Mouse (Mus musculus) myocyte (in vitro differentiated cells): ENCODE measurements at regions not wholly inside any gene's neighbourhood (a gene's known extent, or its start where the extent isn't known, plus 50 kb on each side); places are given as distances from the start of the nearest gene placed in this dataset.

Experiments
- H3K27me3 ChIP-seq: one replicate; pipeline ENCODE4 v1.6.1; 2011; ENCODE audit not compliant: control insufficient read depth, insufficient read depth, insufficient read length
- H3K36me3 ChIP-seq: one replicate; pipeline ENCODE4 v1.6.1; 2011; ENCODE audit not compliant: control insufficient read depth, insufficient read depth
- H3K4me2 ChIP-seq: one replicate; pipeline ENCODE4 v1.6.1; 2011; ENCODE audit warnings: low read depth, control low read depth
- H3K4me3 ChIP-seq: one replicate; pipeline ENCODE4 v1.5.1; 2011; ENCODE audit warnings: mild to moderate bottlenecking, control low read depth, moderate library complexity
- H3K79me2 ChIP-seq: one replicate; pipeline ENCODE4 v1.6.1; 2011; ENCODE audit not compliant: control insufficient read depth, insufficient read depth
- H3ac ChIP-seq: one replicate; pipeline ENCODE4 v1.6.1; 2011; ENCODE audit not compliant: control insufficient read depth, insufficient read length
- CEBPB ChIP-seq: IDR thresholded peaks from 2 replicates; pipeline ENCODE4 v1.6.1; 2011; ENCODE audit warnings: mild to moderate bottlenecking, moderate library complexity; ENCODE audit not compliant: poor library complexity, insufficient read depth, severe bottlenecking
- E2F4 ChIP-seq: IDR thresholded peaks from one replicate; pipeline ENCODE4 v1.6.1; 2011; ENCODE audit warnings: mild to moderate bottlenecking, control low read depth, moderate library complexity; ENCODE audit not compliant: insufficient read depth
- MAX ChIP-seq: IDR thresholded peaks from one replicate; pipeline ENCODE4 v1.6.1; 2011; ENCODE audit warnings: low read depth, mild to moderate bottlenecking, control low read depth
- MYOD1 ChIP-seq, 3 experiments: IDR thresholded peaks; one replicate each; pipeline ENCODE4 v1.6.1; 2011; ENCODE audit warnings: control low read depth in 2 of 3, low read depth in 2 of 3, mild to moderate bottlenecking in 2 of 3, moderate library complexity in 1 of 3; ENCODE audit not compliant: insufficient read length in 2 of 3, control insufficient read depth in 1 of 3
- MYOG ChIP-seq, 3 experiments: IDR thresholded peaks; one replicate each; pipeline ENCODE4 v1.6.1; 2011; ENCODE audit warnings: control low read depth in 2 of 3, low read depth in 2 of 3, mild to moderate bottlenecking in 2 of 3; ENCODE audit not compliant: insufficient read length in 2 of 3, control insufficient read depth in 1 of 3, insufficient read depth in 1 of 3
- POLR2A ChIP-seq: IDR thresholded peaks from one replicate; pipeline ENCODE4 v1.6.1; 2011; ENCODE audit warnings: low read depth, mild to moderate bottlenecking, control low read depth, moderate library complexity; ENCODE audit not compliant: insufficient read length
- POLR2AphosphoS2 ChIP-seq: IDR thresholded peaks from one replicate; pipeline ENCODE4 v1.6.1; 2011; ENCODE audit warnings: low read depth, control low read depth; ENCODE audit not compliant: insufficient read length
- REST ChIP-seq: IDR thresholded peaks from one replicate; pipeline ENCODE4 v1.6.1; 2011; ENCODE audit warnings: mild to moderate bottlenecking, control low read depth, moderate library complexity; ENCODE audit not compliant: insufficient read depth, insufficient read length
- SRF ChIP-seq: IDR thresholded peaks from one replicate; pipeline ENCODE4 v1.6.1; 2011; ENCODE audit warnings: low read depth; ENCODE audit not compliant: control insufficient read depth, insufficient read length
- TCF12 ChIP-seq: IDR thresholded peaks from one replicate; pipeline ENCODE4 v1.6.1; 2011; ENCODE audit warnings: mild to moderate bottlenecking, control low read depth; ENCODE audit not compliant: poor library complexity, insufficient read depth, severe bottlenecking
- TCF3 ChIP-seq: IDR thresholded peaks from one replicate; pipeline ENCODE4 v1.6.1; 2011; ENCODE audit warnings: low read depth, control low read depth; ENCODE audit not compliant: insufficient read length
- USF1 ChIP-seq: IDR thresholded peaks from one replicate; pipeline ENCODE4 v1.6.1; 2011; ENCODE audit warnings: low read depth, mild to moderate bottlenecking, control low read depth, moderate library complexity

DNA sequence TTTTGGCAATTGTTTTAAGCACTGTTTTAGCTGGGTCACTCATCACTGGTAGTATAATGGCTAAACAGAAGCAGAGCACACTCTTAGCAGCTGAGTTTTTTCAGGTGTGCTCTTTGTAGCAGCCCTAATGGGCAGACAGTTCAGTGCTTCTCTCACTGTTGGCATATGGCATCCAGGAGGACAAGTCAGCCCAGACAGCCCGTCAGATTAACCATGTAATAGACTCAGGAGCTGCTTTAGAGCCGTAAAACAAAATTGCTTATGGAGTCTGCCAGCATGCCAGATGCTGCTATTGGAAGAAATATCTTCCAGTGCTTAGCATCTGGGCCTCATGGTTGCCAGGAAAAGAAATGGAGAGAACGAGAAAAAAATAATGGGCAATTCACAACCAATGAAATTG lies 835.7 kb upstream of the Nudt12 start:
- no peaks in the 10 kb centered on the region for H3K79me2 ChIP-seq
- H3ac ChIP-seq, result no peak overlapping the region
- H3K36me3 ChIP-seq, result no peaks in the 10 kb centered on the region
- TF ChIP-seq REST, result no peak
- TF ChIP-seq TCF12, result no peak
- TF ChIP-seq MYOG (IDR thresholded peaks at IDR 0.05; ENCODE audit: control insufficient read depth in 1 of 3, insufficient read depth in 1 of 3, insufficient read length in 2 of 3, low read depth in 2 of 3), result no peak
- no peak for TF ChIP-seq POLR2A
- TF ChIP-seq MAX, result no peak
- no peak for TF ChIP-seq USF1
- TF ChIP-seq E2F4, result no peak
- TF ChIP-seq TCF3, result no peak
- TF ChIP-seq CEBPB, result no peak
- TF ChIP-seq POLR2AphosphoS2, result no peak
- no peak for TF ChIP-seq SRF
- TF ChIP-seq MYOD1 (IDR thresholded peaks at IDR 0.05; ENCODE audit: control insufficient read depth in 1 of 3, insufficient read length in 2 of 3, low read depth in 2 of 3), result no peak
- no peaks in the 10 kb centered on the region for H3K27me3 ChIP-seq
- H3K4me3 ChIP-seq, result no peak overlapping the region
- H3K4me2 ChIP-seq, result no peak overlapping the region

DNA sequence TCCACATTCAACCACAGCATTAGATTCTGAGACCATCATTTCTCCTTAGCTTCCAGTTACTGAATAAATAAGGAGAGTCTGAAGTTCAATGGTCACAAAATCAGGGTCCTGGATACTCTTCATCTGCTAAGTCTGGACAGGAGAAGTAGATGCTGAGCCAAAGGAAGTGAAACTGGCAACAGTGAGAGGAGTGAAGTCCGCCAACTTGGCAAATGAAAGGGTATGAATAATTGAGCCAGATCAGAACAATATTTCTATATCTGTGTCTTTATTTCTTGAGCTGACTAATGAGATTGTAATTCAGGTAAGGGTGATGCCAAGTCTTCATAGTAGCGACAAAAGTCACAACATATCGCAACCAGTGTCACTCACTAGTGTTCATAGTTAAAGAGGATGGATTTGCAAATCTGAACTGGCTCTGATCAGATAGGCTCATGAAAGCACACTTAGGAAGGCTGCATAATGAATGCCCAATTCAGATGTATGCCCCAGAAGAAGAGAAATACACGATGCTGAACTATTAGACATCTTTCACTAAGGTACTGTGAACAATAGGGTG lies 832.2 kb upstream of the Nudt12 start:
- Histone ChIP-seq H3K4me2 (no peak overlapping the region), H3K4me3 (no peak overlapping the region), H3K36me3 (no peaks in the 10 kb centered on the region), H3ac (no peak overlapping the region), H3K27me3 (no peaks in the 10 kb centered on the region), H3K79me2 (no peaks in the 10 kb centered on the region)
- TF ChIP-seq TCF3, result no peak
- no peak for TF ChIP-seq POLR2AphosphoS2
- TF ChIP-seq E2F4, result no peak
- TF ChIP-seq POLR2A, result no peak
- TF ChIP-seq MYOG (IDR thresholded peaks at IDR 0.05; ENCODE audit: control insufficient read depth in 1 of 3, insufficient read depth in 1 of 3, insufficient read length in 2 of 3, low read depth in 2 of 3), result no peak
- no peak for TF ChIP-seq USF1
- TF ChIP-seq TCF12, result no peak
- no peak for TF ChIP-seq MAX
- no peak for TF ChIP-seq CEBPB
- TF ChIP-seq REST, result no peak
- TF ChIP-seq SRF, result no peak

DNA sequence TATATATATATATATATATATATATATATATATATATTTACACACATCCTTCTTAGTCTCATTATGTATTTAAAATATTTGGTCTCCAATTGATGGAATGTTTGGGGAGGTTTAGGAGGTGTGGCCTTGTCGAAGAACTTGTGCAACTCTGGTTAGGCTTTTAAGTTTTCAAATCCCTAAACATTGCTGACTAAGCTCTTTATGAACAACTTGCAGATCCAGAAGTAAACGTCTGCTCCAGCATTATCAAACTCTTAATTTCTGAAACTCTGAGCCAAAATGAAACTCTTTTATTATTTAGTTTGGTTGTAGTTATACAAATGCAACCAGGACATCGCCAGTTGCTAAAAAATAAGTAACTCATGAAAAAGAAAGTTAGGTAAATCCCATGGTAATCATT lies 792.7 kb upstream of the Nudt12 start:
- TF ChIP-seq SRF, result no peak
- no peak for TF ChIP-seq TCF12
- no peak overlapping the region for H3K4me2 ChIP-seq
- no peaks in the 10 kb centered on the region for H3K79me2 ChIP-seq
- no peaks in the 10 kb centered on the region for H3K27me3 ChIP-seq
- no peak overlapping the region for H3ac ChIP-seq
- H3K4me3 ChIP-seq, result no peak overlapping the region
- H3K36me3 ChIP-seq, result no peaks in the 10 kb centered on the region

DNA sequence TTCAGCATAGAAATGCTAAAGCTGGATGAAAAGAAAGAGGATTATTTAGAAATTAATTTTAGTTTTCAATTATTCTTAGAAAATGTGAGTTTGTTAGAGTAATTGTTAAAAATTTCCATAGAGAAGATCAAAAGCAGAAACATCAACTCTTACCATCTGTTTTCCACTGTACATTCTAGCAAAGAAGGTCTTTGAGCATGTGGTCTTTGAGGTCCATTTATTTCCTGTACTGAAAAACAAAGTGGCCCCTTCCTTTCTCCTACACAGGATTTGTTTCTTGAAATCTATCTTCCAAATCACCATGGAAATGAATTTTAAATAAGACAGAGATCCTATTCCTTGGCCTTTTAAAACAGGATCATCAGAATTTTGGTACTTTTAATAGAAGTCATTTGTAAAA lies 780.3 kb upstream of the Nudt12 start:
- Histone ChIP-seq H3K4me3 (no peak overlapping the region), H3K79me2 (no peaks in the 10 kb centered on the region), H3K27me3 (no peaks in the 10 kb centered on the region), H3K4me2 (no peak overlapping the region), H3K36me3 (no peaks in the 10 kb centered on the region), H3ac (no peak overlapping the region)
- TF ChIP-seq MYOD1 (IDR thresholded peaks at IDR 0.05; ENCODE audit: control insufficient read depth in 1 of 3, insufficient read length in 2 of 3, low read depth in 2 of 3) (no peak), MYOG (IDR thresholded peaks at IDR 0.05; ENCODE audit: control insufficient read depth in 1 of 3, insufficient read depth in 1 of 3, insufficient read length in 2 of 3, low read depth in 2 of 3) (no peak), POLR2AphosphoS2 (no peak), TCF12 (no peak), CEBPB (no peak), TCF3 (no peak), POLR2A (no peak), MAX (no peak), USF1 (no peak), SRF (no peak), REST (no peak), E2F4 (no peak)

DNA sequence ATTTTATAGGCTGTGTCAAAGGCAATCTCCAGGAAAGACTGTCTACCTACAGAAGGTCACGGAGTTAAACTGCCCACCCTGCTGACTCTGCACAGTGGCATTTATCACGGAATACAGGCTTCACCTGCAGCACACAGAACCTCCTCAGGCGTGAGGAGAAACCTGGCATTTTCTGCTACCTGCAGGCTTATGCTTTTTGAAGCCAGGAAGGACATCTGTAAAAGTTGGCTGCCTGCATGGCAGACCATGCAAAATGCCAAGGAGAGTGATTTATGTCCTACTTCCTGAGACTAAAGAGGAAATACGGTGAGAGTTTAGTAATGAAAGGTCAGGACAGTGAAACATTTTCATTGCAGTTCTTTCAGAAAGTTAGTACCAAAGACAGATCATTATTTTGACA lies 779.6 kb upstream of the Nudt12 start:
- TF ChIP-seq MYOD1 (IDR thresholded peaks at IDR 0.05; ENCODE audit: control insufficient read depth in 1 of 3, insufficient read length in 2 of 3, low read depth in 2 of 3) (no peak), TCF12 (no peak), POLR2AphosphoS2 (no peak), USF1 (no peak), REST (no peak), CEBPB (no peak), TCF3 (no peak), POLR2A (no peak), E2F4 (no peak), MAX (no peak), MYOG (IDR thresholded peaks at IDR 0.05; ENCODE audit: control insufficient read depth in 1 of 3, insufficient read depth in 1 of 3, insufficient read length in 2 of 3, low read depth in 2 of 3) (no peak), SRF (no peak)
- Histone ChIP-seq H3K36me3 (no peaks in the 10 kb centered on the region), H3K4me3 (no peak overlapping the region), H3K27me3 (no peaks in the 10 kb centered on the region), H3K4me2 (no peak overlapping the region), H3ac (no peak overlapping the region), H3K79me2 (no peaks in the 10 kb centered on the region)
